Mouse (Mus musculus) CH12.LX (cell line): ENCODE results near the gene Tpo. TPM values are rescaled to one million over a fixed set of nuclear protein-coding genes. Genes with fewer than 3 reads are reported as not detected.
A peak's percentile ranks its signal among the peaks of the same experiment; 100 is the strongest.

Experiments
- DNase-seq: peaks from one replicate; pipeline ENCODE4 v3.0.0-alpha.2; 2013; ENCODE audit errors: extremely low read depth
- H3K27ac ChIP-seq: 2 replicates; pipeline ENCODE4 v1.5.1; 2012; ENCODE audit warnings: low read depth, mild to moderate bottlenecking, control low read depth, moderate library complexity; ENCODE audit not compliant: insufficient read depth
- H3K27me3 ChIP-seq: replicated peaks from 2 replicates; pipeline ENCODE3; 2012; ENCODE audit warnings: inconsistent platforms
- H3K36me3 ChIP-seq, 2 experiments: replicated peaks in 1 of 2; 2 replicates each; pipeline versions ENCODE3 to v1.6.1; 2012; ENCODE audit warnings: inconsistent platforms in 1 of 2, low read length in 1 of 2, mild to moderate bottlenecking in 1 of 2, mixed read lengths in 1 of 2, moderate library complexity in 1 of 2; ENCODE audit not compliant: control insufficient read depth in 1 of 2, insufficient read depth in 1 of 2
- H3K4me1 ChIP-seq, 2 experiments: 2 replicates each; pipeline ENCODE4 v1.6.1; 2012; ENCODE audit warnings: inconsistent platforms in 1 of 2, moderate library complexity in 1 of 2; ENCODE audit not compliant: insufficient read depth in 2 of 2, control insufficient read depth in 1 of 2
- H3K4me2 ChIP-seq: 2 replicates; pipeline ENCODE4 v1.6.1; 2012; ENCODE audit warnings: low read depth, mild to moderate bottlenecking, control low read depth; ENCODE audit not compliant: poor library complexity, insufficient read depth, severe bottlenecking
- H3K4me3 ChIP-seq, 3 experiments: fragments of 150-350 bp in 1 of 3; sonication (generic) in 1 of 3; replicated peaks in 1 of 3; 2 replicates each; pipeline versions ENCODE3 to v1.5.1; 2011 to 2012; ENCODE audit warnings: low read depth in 2 of 3, low read length in 2 of 3, mild to moderate bottlenecking in 2 of 3, moderate library complexity in 2 of 3, control low read depth in 1 of 3, improper control_type of control experiment in 1 of 3, inconsistent platforms in 1 of 3, mixed read lengths in 1 of 3; ENCODE audit not compliant: poor library complexity in 1 of 3
- H3K79me2 ChIP-seq: replicated peaks from 2 replicates; pipeline ENCODE4 v1.6.1; 2012; ENCODE audit warnings: mild to moderate bottlenecking, moderate library complexity; ENCODE audit not compliant: control insufficient read depth, poor library complexity, insufficient read depth, severe bottlenecking; ENCODE audit errors: extremely low read depth
- H3K9ac ChIP-seq: 2 replicates; pipeline ENCODE4 v1.6.1; 2012; ENCODE audit warnings: low read depth, mild to moderate bottlenecking, control low read depth, moderate library complexity; ENCODE audit not compliant: insufficient read depth
- H3K9me3 ChIP-seq: replicated peaks from 2 replicates; pipeline ENCODE3; 2012; ENCODE audit warnings: low read length, inconsistent platforms, mixed read lengths
- BHLHE40 ChIP-seq: IDR thresholded peaks from 2 replicates; pipeline ENCODE4 v1.6.1; 2011; ENCODE audit warnings: mild to moderate bottlenecking, low read depth, low read length, improper control_type of control experiment
- CHD2 ChIP-seq: IDR thresholded peaks from 2 replicates; pipeline ENCODE4 v1.6.1; 2011; ENCODE audit warnings: low read length, improper control_type of control experiment
- CTCF ChIP-seq, 2 experiments: IDR thresholded peaks in 1 of 2; conservative IDR thresholded peaks in 1 of 2; 2 replicates each; pipeline ENCODE4 v1.5.1; 2011 to 2012; ENCODE audit warnings: low read depth in 2 of 2, low read length in 2 of 2, improper control_type of control experiment in 1 of 2, inconsistent platforms in 1 of 2, mild to moderate bottlenecking in 1 of 2, moderate library complexity in 1 of 2
- E2F4 ChIP-seq: IDR thresholded peaks from 2 replicates; pipeline ENCODE4 v1.6.1; 2011; ENCODE audit warnings: low read depth, low read length, improper control_type of control experiment; ENCODE audit not compliant: insufficient replicate concordance
- ETS1 ChIP-seq: conservative IDR thresholded peaks from 2 replicates; pipeline ENCODE4 v1.6.1; 2012; ENCODE audit warnings: low read depth, mild to moderate bottlenecking, inconsistent platforms, low read length, improper control_type of control experiment, moderate library complexity
- HCFC1 ChIP-seq: IDR thresholded peaks from 2 replicates; pipeline ENCODE4 v1.6.1; 2012; ENCODE audit warnings: low read depth, mild to moderate bottlenecking, inconsistent platforms, low read length, improper control_type of control experiment
- IRF4 ChIP-seq: IDR thresholded peaks from 2 replicates; pipeline ENCODE4 v1.6.1; 2014; ENCODE audit warnings: low read depth, mild to moderate bottlenecking, inconsistent platforms, low read length, improper control_type of control experiment
- JUN ChIP-seq: IDR thresholded peaks from 2 replicates; pipeline ENCODE4 v1.6.1; 2011; ENCODE audit warnings: low read depth, mild to moderate bottlenecking, low read length, improper control_type of control experiment, moderate library complexity; ENCODE audit not compliant: insufficient read depth
- KAT2A ChIP-seq: IDR thresholded peaks from 2 replicates; pipeline ENCODE4 v1.6.1; 2012; ENCODE audit warnings: low read length, improper control_type of control experiment, inconsistent platforms; ENCODE audit not compliant: insufficient replicate concordance
- MEF2A ChIP-seq: IDR thresholded peaks from 2 replicates; pipeline ENCODE4 v1.6.1; 2014; ENCODE audit warnings: low read depth, mild to moderate bottlenecking, inconsistent platforms, low read length, improper control_type of control experiment, borderline replicate concordance
- NELFE ChIP-seq: IDR thresholded peaks from 2 replicates; pipeline ENCODE4 v1.6.1; 2011; ENCODE audit warnings: low read depth, low read length, improper control_type of control experiment
- NRF1 ChIP-seq: IDR thresholded peaks from 2 replicates; pipeline ENCODE4 v1.6.1; 2014; ENCODE audit warnings: low read depth, mild to moderate bottlenecking, inconsistent platforms, low read length, improper control_type of control experiment, moderate library complexity
- POLR2A ChIP-seq: IDR thresholded peaks from 2 replicates; pipeline ENCODE4 v1.6.1; 2011; ENCODE audit warnings: low read depth, mild to moderate bottlenecking, improper control_type of control experiment, low read length
- RAD21 ChIP-seq: IDR thresholded peaks from 2 replicates; pipeline ENCODE4 v1.6.1; 2011; ENCODE audit warnings: low read depth, mild to moderate bottlenecking, low read length, improper control_type of control experiment, moderate library complexity
- RCOR1 ChIP-seq: conservative IDR thresholded peaks from 2 replicates; pipeline ENCODE4 v1.6.1; 2012; ENCODE audit warnings: low read depth, mild to moderate bottlenecking, inconsistent platforms, low read length, improper control_type of control experiment
- SMC3 ChIP-seq: IDR thresholded peaks from 2 replicates; pipeline ENCODE4 v1.6.1; 2011; ENCODE audit warnings: low read depth, low read length, improper control_type of control experiment
- TBP ChIP-seq: conservative IDR thresholded peaks from 2 replicates; pipeline ENCODE4 v1.6.1; 2011; ENCODE audit warnings: low read depth, low read length, improper control_type of control experiment
- USF1 ChIP-seq: IDR thresholded peaks from 2 replicates; pipeline ENCODE4 v1.6.1; 2014; ENCODE audit warnings: low read depth, mild to moderate bottlenecking, inconsistent platforms, low read length, improper control_type of control experiment
- USF2 ChIP-seq: conservative IDR thresholded peaks from 2 replicates; pipeline ENCODE4 v1.6.1; 2011; ENCODE audit warnings: low read depth, low read length, improper control_type of control experiment
- ZC3H11A ChIP-seq: IDR thresholded peaks from 2 replicates; pipeline ENCODE4 v1.6.1; 2012; ENCODE audit warnings: low read depth, mild to moderate bottlenecking, inconsistent platforms, low read length, improper control_type of control experiment
- ZMIZ1 ChIP-seq: IDR thresholded peaks from 2 replicates; pipeline ENCODE4 v1.6.1; 2012; ENCODE audit warnings: low read depth, mild to moderate bottlenecking, inconsistent platforms, low read length, improper control_type of control experiment
- dilution Hi-C: fragments of 300-500 bp; cut with MboI; formaldehyde crosslinking; loops from 2 replicates; pipeline ENCODE4 v1.14.3; 2020; ENCODE audit warnings: low sequenced_read_pairs; ENCODE audit not compliant: extremely low pct_unique_long_range_greater_than_20kb, extremely low pct_ligation_motif_present
- in situ Hi-C: fragments of 300-500 bp; cut with MboI; formaldehyde crosslinking; loops from 3 replicates; pipeline ENCODE4 v1.14.3; 2019; ENCODE audit warnings: low sequenced_read_pairs, low pct_ligation_motif_present, low pct_unique_long_range_greater_than_20kb, mixed read lengths
- polyA plus RNA-seq: library from polyadenylated mRNA; unstranded; fragments of >175 nt; gene quantifications from 2 replicates; pipeline ENCODE4 v1.2.1, GENCODE M21; 2012; ENCODE audit warnings: low read depth; ENCODE audit not compliant: insufficient read length
- total RNA-seq, 2 experiments: library from RNA; depleted of rRNA; stranded (reverse); fragments of 300-350 nt in 1 of 2; fragments of >200 nt in 1 of 2; gene quantifications; 2 replicates each; pipeline ENCODE4 v1.2.3; 2012 to 2014

The Tpo gene
- total and polyA plus RNA-seq, 3 experiments, result not detected

DNA sequence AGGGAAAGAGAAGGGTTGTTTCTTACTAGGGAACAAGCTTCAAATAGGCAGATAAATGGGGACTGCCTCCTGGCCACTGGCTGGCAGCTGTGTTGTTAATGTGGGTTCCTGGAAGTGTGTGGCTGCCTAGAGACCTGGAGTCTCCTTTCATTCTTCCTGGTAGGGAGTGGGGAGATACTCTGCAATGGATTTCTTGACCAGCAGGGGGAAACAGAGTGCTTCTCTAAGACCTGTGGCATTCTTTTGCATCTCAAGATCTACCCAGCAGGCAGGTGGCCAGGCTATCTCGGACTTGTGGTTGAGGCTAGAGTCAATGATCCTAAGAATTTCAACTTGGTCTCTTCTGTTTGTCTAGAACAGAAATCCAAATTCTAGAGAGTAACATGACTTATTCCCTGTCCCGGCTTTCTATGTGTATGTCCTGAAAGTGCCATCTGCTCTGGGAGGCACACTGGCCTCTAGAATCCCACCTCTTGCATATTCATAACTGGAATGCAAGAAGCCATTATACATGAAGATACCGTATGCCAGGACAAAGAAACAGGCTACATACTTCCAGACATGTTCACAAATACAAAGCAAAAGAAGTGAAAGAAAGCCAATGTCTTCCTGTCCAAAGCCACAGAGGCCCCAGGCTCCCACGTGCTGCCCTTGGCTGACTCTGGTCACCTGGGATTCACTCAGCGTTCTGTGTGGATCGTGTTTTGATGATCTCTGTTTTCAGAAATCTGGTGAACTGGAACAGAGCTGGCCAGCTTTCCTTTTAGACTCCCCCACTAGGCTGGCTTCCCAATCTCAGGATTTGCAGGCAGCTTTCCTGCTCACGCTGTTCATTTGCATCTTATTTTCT, 3.6 kb downstream of the Tpo start:
- 0 out of 2 replicates have a peak, but pooled peaks have one; percentile 3 for TF ChIP-seq ZC3H11A
- no peak for TF ChIP-seq ETS1
- no peak for TF ChIP-seq JUN
- TF ChIP-seq TBP, result no peak
- TF ChIP-seq NRF1, result no peak
- no peak for TF ChIP-seq KAT2A
- TF ChIP-seq RAD21, result peak; percentile 82
- TF ChIP-seq MEF2A, result no peak
- no peak for TF ChIP-seq IRF4
- peak; percentile 70 for TF ChIP-seq SMC3
- peak; percentile 67 to 84 for TF ChIP-seq CTCF (conservative IDR thresholded peaks at IDR 0.05 in 1 of 2, IDR thresholded peaks at IDR 0.05 in 1 of 2; ENCODE audit: low read depth in 2 of 2, low read length in 2 of 2)
- Histone ChIP-seq H3K9me3 (no peaks in the 10 kb centered on the region), H3K79me2 (no peaks in the 10 kb centered on the region), H3K9ac (no peak overlapping the region), H3K27ac (no peak overlapping the region), H3K4me3 (no peak overlapping the region), H3K4me2 (peak overlapping the region; percentile 47; the same call in 1 of the 2 replicates), H3K27me3 (no peaks in the 10 kb centered on the region), H3K4me1 (peaks cover 0 to 27% of the 10 kb centered on the region in 2 experiments; a peak in 2 of 4 replicates), H3K36me3 (no peaks in the 10 kb centered on the region)
- in situ Hi-C loops, result loop anchor here (10.0 to 25.0 kb wide), 2 partner anchors 236 to 459 kb away; partner anchors contain the start of gene Tmem18
- dilution Hi-C loops, result no loop called here
- peak; percentile 78 for DNase-seq

DNA sequence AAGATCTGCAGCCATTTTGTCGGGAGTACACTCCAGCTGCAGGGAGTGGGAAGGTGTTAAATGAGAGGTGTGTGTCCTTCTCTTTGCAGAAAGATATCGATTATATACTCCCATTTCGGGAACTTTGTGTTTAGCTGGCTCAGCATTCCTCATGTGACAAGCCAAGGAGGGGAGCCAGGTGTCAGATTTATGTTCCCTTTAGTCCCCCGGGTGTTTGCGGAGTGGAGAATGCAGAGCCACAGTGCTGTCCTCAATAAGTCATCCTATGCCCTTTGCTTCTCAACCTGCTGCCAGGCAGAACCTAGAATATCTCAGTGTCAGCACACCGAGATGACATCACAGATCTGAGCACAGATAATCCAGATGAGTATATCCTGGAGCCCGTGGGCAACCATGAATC, 10.1 kb downstream of the Tpo start:
- Histone ChIP-seq H3K79me2 (no peaks in the 10 kb centered on the region), H3K4me1 (peaks cover 0 to 15% of the 10 kb centered on the region in 2 experiments; a peak in 2 of 4 replicates), H3K4me2 (no peak overlapping the region), H3K36me3 (no peaks in the 10 kb centered on the region), H3K9me3 (no peaks in the 10 kb centered on the region), H3K27me3 (no peaks in the 10 kb centered on the region), H3K27ac (no peak overlapping the region), H3K4me3 (no peak overlapping the region), H3K9ac (no peak overlapping the region)
- dilution Hi-C loops (no loop called here), in situ Hi-C loops (loop anchor here (10.0 kb wide), 1 partner anchor 242 kb away; no protein-coding TSS in a partner anchor)
- no peak for DNase-seq
- no peak for TF ChIP-seq NELFE
- no peak for TF ChIP-seq E2F4
- no peak for TF ChIP-seq RCOR1
- no peak for TF ChIP-seq USF1
- no peak for TF ChIP-seq USF2
- no peak for TF ChIP-seq CHD2
- TF ChIP-seq HCFC1, result no peak
- TF ChIP-seq CTCF (conservative IDR thresholded peaks at IDR 0.05 in 1 of 2, IDR thresholded peaks at IDR 0.05 in 1 of 2; ENCODE audit: low read depth in 2 of 2, low read length in 2 of 2), result no peak
- TF ChIP-seq KAT2A, result no peak
- no peak for TF ChIP-seq JUN
- TF ChIP-seq BHLHE40, result no peak
- TF ChIP-seq POLR2A, result no peak
- TF ChIP-seq ZMIZ1, result no peak
